Comparison of ENCODE assay signal across 9 mouse cellular contexts in genomic region chr5:149851011-149851410, GRCm38 (mm10).
DNase-seq lines count a peak whose midpoint lies in the region; ATAC-seq lines count a peak whose summit lies in the region.
"Had no signal": no experiment of that assay in that cellular context is flagged by ENCODE, and none has a peak within 500 bp of the region (broad histone marks: within the 10 kb centered on the region; RNA-seq: fewer than 3 reads in every experiment).

No protein-coding gene starts in this region.

- intact Hi-C loops in heart, postnatal 10 days (cut with DNase I): loop anchor here (2.0 to 10.0 kb wide), 2 partner anchors 138 to 206 kb away; no protein-coding TSS in a partner anchor

- peak; percentile 57; the same call in 1 of the 2 replicates for ATAC-seq in lung, embryonic 15.5 days (ENCODE audit: borderline replicate concordance, extremely low read depth, low FRiP score, low TSS enrichment)
- no peak for ATAC-seq in erythroblast, adult 5-6 weeks (replicated peaks; ENCODE audit: low FRiP score, poor library complexity, severe bottlenecking)

- H3K4me2 ChIP-seq in lung, embryonic 15.5 days: no peak overlapping the region
- H3K4me2 ChIP-seq: limb, embryonic 13.5 days had no signal

- DNase-seq in ES-CJ7 (ENCODE audit: low read depth, low spot score): peak; percentile 80
- peak; percentile 51 for DNase-seq in adrenal gland, adult 8-10 months
- DNase-seq in embryo, embryonic 9.5 days (ENCODE audit: extremely low spot score): peak; percentile 76
- peak; percentile 80 to 85 for DNase-seq in heart, postnatal 10 days
- DNase-seq in layer of hippocampus, adult 11-12 months (ENCODE audit: low spot score): peak; percentile 77
- peak; percentile 51 for DNase-seq in retina, postnatal 7 days (ENCODE audit: low read depth, low spot score)

- no peak overlapping the region for H3K4me3 ChIP-seq in lung, embryonic 15.5 days
- H3K4me3 ChIP-seq: limb, embryonic 13.5 days had no signal

- no peaks in the 10 kb centered on the region for H3K36me3 ChIP-seq in lung, embryonic 15.5 days
- H3K36me3 ChIP-seq: limb, embryonic 13.5 days had no signal

- H3K9ac ChIP-seq in lung, embryonic 15.5 days: no peak overlapping the region
- H3K9ac ChIP-seq: limb, embryonic 13.5 days had no signal

- 12% methylated on average over 9 of the region's 9 CpGs for WGBS in lung, embryonic 15.5 days

- no peaks in the 10 kb centered on the region for H3K27me3 ChIP-seq in lung, embryonic 15.5 days

- H3K9me3 ChIP-seq in lung, embryonic 15.5 days: no peaks in the 10 kb centered on the region
- H3K9me3 ChIP-seq: limb, embryonic 13.5 days had no signal

- H3K4me1 ChIP-seq in lung, embryonic 15.5 days: no peaks in the 10 kb centered on the region
- H3K4me1 ChIP-seq: limb, embryonic 13.5 days had no signal

- no peak overlapping the region for H3K27ac ChIP-seq in lung, embryonic 15.5 days
- H3K27ac ChIP-seq: limb, embryonic 13.5 days had no signal
